Comparison of ENCODE assay signal across 24 mouse cellular contexts in the genomic region with DNA sequence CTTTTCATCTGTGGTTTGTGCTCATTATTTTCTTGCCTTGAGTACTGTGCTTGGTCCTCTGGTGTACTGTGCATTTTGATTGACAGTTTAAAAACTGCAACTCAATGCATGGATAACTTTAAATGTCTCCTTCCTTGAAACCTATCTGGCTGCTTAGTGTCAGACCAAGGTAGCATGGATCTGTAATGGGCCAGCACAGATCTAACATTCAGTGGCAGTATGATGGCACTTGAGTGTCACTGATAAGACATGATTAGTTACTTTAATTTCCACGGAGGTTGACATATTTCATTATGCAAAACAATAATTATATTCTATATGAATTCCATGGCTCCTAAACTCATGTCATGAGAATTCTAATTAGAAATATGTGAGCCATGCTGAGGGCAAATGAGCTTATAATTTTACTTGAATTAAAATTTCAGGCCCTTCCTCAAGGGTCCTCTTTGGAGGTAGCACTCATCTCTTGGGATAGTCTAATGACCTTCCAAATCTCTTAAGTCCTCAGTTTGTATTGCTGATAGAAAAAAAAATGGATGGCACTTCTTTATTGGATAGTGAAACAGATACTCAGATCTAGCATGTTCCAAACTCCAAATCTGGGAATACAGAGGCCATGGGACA.
DNase-seq lines count a peak whose midpoint lies in the region; ATAC-seq and TF ChIP-seq lines count a peak whose summit lies in the region.
"Had no signal": no experiment of that assay in that cellular context is flagged by ENCODE, and none has a peak within 500 bp of the region (broad histone marks: within the 10 kb centered on the region; RNA-seq: fewer than 3 reads in every experiment).

No protein-coding gene starts in this region.

- H3K27me3 ChIP-seq in embryonic facial prominence, embryonic 14.5 days (replicated peaks; ENCODE audit: control insufficient read depth, insufficient read depth, low read length), result no peaks in the 10 kb centered on the region
- no peaks in the 10 kb centered on the region for H3K27me3 ChIP-seq in embryonic facial prominence, embryonic 10.5 days (replicated peaks; ENCODE audit: low read depth, poor library complexity, severe bottlenecking)
- no peaks in the 10 kb centered on the region for H3K27me3 ChIP-seq in hindbrain, embryonic 14.5 days (ENCODE audit: control insufficient read depth, insufficient read depth, low read length)
- H3K27me3 ChIP-seq in hindbrain, embryonic 10.5 days (ENCODE audit: insufficient read depth, poor library complexity, severe bottlenecking), result no peaks in the 10 kb centered on the region
- no peaks in the 10 kb centered on the region for H3K27me3 ChIP-seq in neural tube, embryonic 13.5 days
- no peaks in the 10 kb centered on the region for H3K27me3 ChIP-seq in stomach, postnatal 0 days (ENCODE audit: control insufficient read depth, insufficient read depth, low read length)
- H3K27me3 ChIP-seq: embryonic facial prominence, embryonic 12.5 days; forebrain, embryonic 13.5 days had no signal

- no peak overlapping the region for H3K27ac ChIP-seq in embryonic facial prominence, embryonic 14.5 days (replicated peaks; ENCODE audit: low read depth, low read length)
- no peak overlapping the region for H3K27ac ChIP-seq in embryonic facial prominence, embryonic 10.5 days (replicated peaks)
- no peak overlapping the region for H3K27ac ChIP-seq in hindbrain, embryonic 14.5 days
- no peak overlapping the region for H3K27ac ChIP-seq in hindbrain, embryonic 10.5 days
- no peak overlapping the region for H3K27ac ChIP-seq in neural tube, embryonic 13.5 days (replicated peaks)
- H3K27ac ChIP-seq in stomach, postnatal 0 days (replicated peaks), result no peak overlapping the region
- H3K27ac ChIP-seq: embryonic facial prominence, embryonic 12.5 days; forebrain, embryonic 13.5 days; gastrocnemius, adult 2 months had no signal

- no peak overlapping the region for H3K9ac ChIP-seq in embryonic facial prominence, embryonic 14.5 days (ENCODE audit: low read depth, low read length)
- no peak overlapping the region for H3K9ac ChIP-seq in hindbrain, embryonic 14.5 days
- H3K9ac ChIP-seq in neural tube, embryonic 13.5 days, result no peak overlapping the region
- H3K9ac ChIP-seq in stomach, postnatal 0 days (ENCODE audit: low read length), result no peak overlapping the region
- H3K9ac ChIP-seq: embryonic facial prominence, embryonic 12.5 days; forebrain, embryonic 13.5 days; forebrain, postnatal 0 days had no signal

- no peak overlapping the region for H3K4me2 ChIP-seq in embryonic facial prominence, embryonic 14.5 days (ENCODE audit: low read depth, low read length)
- no peak overlapping the region for H3K4me2 ChIP-seq in hindbrain, embryonic 14.5 days (replicated peaks)
- H3K4me2 ChIP-seq in neural tube, embryonic 13.5 days, result no peak overlapping the region
- no peak overlapping the region for H3K4me2 ChIP-seq in stomach, postnatal 0 days (replicated peaks; ENCODE audit: low read depth)
- H3K4me2 ChIP-seq: embryonic facial prominence, embryonic 12.5 days; forebrain, embryonic 13.5 days; heart, embryonic 11.5 days had no signal

- H3K36me3 ChIP-seq in embryonic facial prominence, embryonic 14.5 days (ENCODE audit: control insufficient read depth, insufficient read depth, low read length), result no peaks in the 10 kb centered on the region
- H3K36me3 ChIP-seq in embryonic facial prominence, embryonic 10.5 days (replicated peaks), result no peaks in the 10 kb centered on the region
- no peaks in the 10 kb centered on the region for H3K36me3 ChIP-seq in hindbrain, embryonic 14.5 days (replicated peaks; ENCODE audit: control insufficient read depth, insufficient read depth)
- H3K36me3 ChIP-seq in hindbrain, embryonic 10.5 days, result no peaks in the 10 kb centered on the region
- no peaks in the 10 kb centered on the region for H3K36me3 ChIP-seq in neural tube, embryonic 13.5 days
- no peaks in the 10 kb centered on the region for H3K36me3 ChIP-seq in stomach, postnatal 0 days (ENCODE audit: control insufficient read depth, insufficient read depth, low read length)
- H3K36me3 ChIP-seq: embryonic facial prominence, embryonic 12.5 days had no signal

- no peaks in the 10 kb centered on the region for H3K4me1 ChIP-seq in embryonic facial prominence, embryonic 14.5 days (ENCODE audit: control insufficient read depth, insufficient read depth, low read length)
- no peaks in the 10 kb centered on the region for H3K4me1 ChIP-seq in embryonic facial prominence, embryonic 10.5 days
- H3K4me1 ChIP-seq in hindbrain, embryonic 14.5 days (replicated peaks; ENCODE audit: control insufficient read depth, insufficient read depth, low read length), result no peaks in the 10 kb centered on the region
- no peaks in the 10 kb centered on the region for H3K4me1 ChIP-seq in hindbrain, embryonic 10.5 days (replicated peaks)
- H3K4me1 ChIP-seq in neural tube, embryonic 13.5 days (replicated peaks), result no peaks in the 10 kb centered on the region
- no peaks in the 10 kb centered on the region for H3K4me1 ChIP-seq in stomach, postnatal 0 days (replicated peaks; ENCODE audit: control insufficient read depth, insufficient read depth)
- H3K4me1 ChIP-seq: embryonic facial prominence, embryonic 12.5 days; forebrain, embryonic 13.5 days had no signal

- no peak for DNase-seq in embryonic facial prominence, embryonic 14.5 days (ENCODE audit: low spot score)
- DNase-seq in embryonic facial prominence, embryonic 10.5 days (ENCODE audit: low spot score), result no peak
- DNase-seq in hindbrain, embryonic 14.5 days (ENCODE audit: low spot score), result no peak
- no peak for DNase-seq in hindbrain, embryonic 10.5 days (ENCODE audit: low spot score)
- DNase-seq in neural tube, embryonic 10.5 days (ENCODE audit: extremely low spot score, low spot score), result no peak
- no peak for DNase-seq in stomach, postnatal 0 days (ENCODE audit: low spot score)
- no peak for DNase-seq in left cerebral cortex, postnatal 14 days (ENCODE audit: low spot score in 2 of 2)
- DNase-seq: adrenal gland, adult 8-10 months; adrenal gland, postnatal 25 days; cerebellum, adult 18-20 months; cerebellum, adult 9-10 months; cerebellum, postnatal 14 days; forebrain, postnatal 0 days; gastrocnemius, adult 2 months; gastrocnemius, postnatal 14 days; heart, adult 11 months had no signal

- ATAC-seq in embryonic facial prominence, embryonic 14.5 days (ENCODE audit: low read depth), result 0 out of 2 replicates have a peak, but pooled peaks have one; percentile 2
- ATAC-seq in hindbrain, embryonic 14.5 days (ENCODE audit: low FRiP score), result peak; percentile 62; the same call in 1 of the 2 replicates
- ATAC-seq in neural tube, embryonic 13.5 days (ENCODE audit: low read depth), result peak; percentile 90
- ATAC-seq in stomach, postnatal 0 days (ENCODE audit: low FRiP score, low TSS enrichment), result no peak
- ATAC-seq: activated CD4-positive, CD25-positive, alpha-beta regulatory T cell, adult 4 months; forebrain, embryonic 13.5 days; forebrain, postnatal 0 days; inflammation-experienced regulatory T-cells, adult 6 months; intestine, embryonic 16.5 days had no signal

- intact Hi-C loops in left cerebral cortex, postnatal 14 days (cut with DNase I), result no loop called here

- H3K4me3 ChIP-seq in embryonic facial prominence, embryonic 14.5 days (ENCODE audit: low read depth, low read length), result no peak overlapping the region
- no peak overlapping the region for H3K4me3 ChIP-seq in embryonic facial prominence, embryonic 10.5 days
- no peak overlapping the region for H3K4me3 ChIP-seq in hindbrain, embryonic 14.5 days (replicated peaks; ENCODE audit: low read length)
- no peak overlapping the region for H3K4me3 ChIP-seq in hindbrain, embryonic 10.5 days
- no peak overlapping the region for H3K4me3 ChIP-seq in neural tube, embryonic 13.5 days
- no peak overlapping the region for H3K4me3 ChIP-seq in stomach, postnatal 0 days (ENCODE audit: low read depth, low read length)
- H3K4me3 ChIP-seq: embryonic facial prominence, embryonic 12.5 days; erythroblast, embryonic 14.5 days; forebrain, embryonic 13.5 days; gastrocnemius, adult 2 months had no signal

- 73% methylated on average over 1 of the region's 1 CpGs for WGBS in embryonic facial prominence, embryonic 14.5 days
- WGBS in embryonic facial prominence, embryonic 10.5 days, result 88% methylated on average over 1 of the region's 1 CpGs
- WGBS in hindbrain, embryonic 14.5 days, result 62% methylated on average over 1 of the region's 1 CpGs
- 84% methylated on average over 1 of the region's 1 CpGs for WGBS in hindbrain, embryonic 10.5 days
- WGBS in neural tube, embryonic 13.5 days, result 64% methylated on average over 1 of the region's 1 CpGs
- WGBS in stomach, postnatal 0 days, result 73% methylated on average over 1 of the region's 1 CpGs

- TF ChIP-seq EP300 in stomach, postnatal 0 days (optimal IDR thresholded peaks at IDR 0.05), result no peak

- no peak for TF ChIP-seq CTCF in stomach, postnatal 0 days (IDR thresholded peaks at IDR 0.05; ENCODE audit: low read depth)

- H3K9me3 ChIP-seq in embryonic facial prominence, embryonic 14.5 days (ENCODE audit: control insufficient read depth, low read length), result no peaks in the 10 kb centered on the region
- H3K9me3 ChIP-seq in embryonic facial prominence, embryonic 10.5 days, result no peaks in the 10 kb centered on the region
- no peaks in the 10 kb centered on the region for H3K9me3 ChIP-seq in hindbrain, embryonic 14.5 days (ENCODE audit: control insufficient read depth, low read length)
- H3K9me3 ChIP-seq in hindbrain, embryonic 10.5 days, result no peaks in the 10 kb centered on the region
- H3K9me3 ChIP-seq in neural tube, embryonic 13.5 days, result no peaks in the 10 kb centered on the region
- no peaks in the 10 kb centered on the region for H3K9me3 ChIP-seq in stomach, postnatal 0 days (ENCODE audit: control insufficient read depth, low read length)
- H3K9me3 ChIP-seq: embryonic facial prominence, embryonic 12.5 days; forebrain, embryonic 13.5 days had no signal
